Mouse (Mus musculus): Measurements from ENCODE around the gene Ccdc38. TPM values are rescaled to one million over a fixed set of nuclear protein-coding genes. Genes with fewer than 3 reads are reported as not detected.

Ccdc38 gene
- polyA plus RNA-seq, 1 experiment from 2014 or later = 0.08 TPM

DNA sequence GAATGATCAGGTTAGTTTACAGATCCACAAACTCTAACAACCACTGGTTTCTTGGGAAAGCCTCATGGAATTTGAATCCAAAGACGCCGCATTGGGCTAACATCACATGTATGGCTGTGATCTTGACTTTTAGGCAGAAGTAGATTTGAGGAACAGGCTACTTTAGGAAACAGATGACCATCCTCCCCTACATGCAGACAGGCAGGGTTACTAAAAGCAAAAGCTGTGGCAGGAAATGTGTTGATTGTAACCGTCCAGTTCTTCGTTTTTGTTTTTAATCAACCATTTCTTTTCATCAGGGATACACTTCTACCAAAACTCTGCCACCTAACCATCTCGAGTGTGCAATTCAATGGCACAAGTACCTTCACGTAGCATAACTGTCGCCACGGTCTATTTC is 35.5 kb downstream of the Ccdc38 start:
- Histone ChIP-seq H3K36me3 (replicated peaks) (no peaks in the 10 kb centered on the region), H3K4me2 (no peak overlapping the region), H3K27ac (replicated peaks) (no peak overlapping the region), H3K27me3 (no peaks in the 10 kb centered on the region), H3K4me1 (replicated peaks) (no peaks in the 10 kb centered on the region), H3K9me3 (replicated peaks) (no peaks in the 10 kb centered on the region), H3K4me3 (replicated peaks) (no peak overlapping the region), H3K9ac (no peak overlapping the region)
- no peak for ATAC-seq (ENCODE audit: insufficient read depth)
- WGBS (ENCODE audit: insufficient replicate concordance) = 49% methylated on average over 8 of the region's 8 CpGs

DNA sequence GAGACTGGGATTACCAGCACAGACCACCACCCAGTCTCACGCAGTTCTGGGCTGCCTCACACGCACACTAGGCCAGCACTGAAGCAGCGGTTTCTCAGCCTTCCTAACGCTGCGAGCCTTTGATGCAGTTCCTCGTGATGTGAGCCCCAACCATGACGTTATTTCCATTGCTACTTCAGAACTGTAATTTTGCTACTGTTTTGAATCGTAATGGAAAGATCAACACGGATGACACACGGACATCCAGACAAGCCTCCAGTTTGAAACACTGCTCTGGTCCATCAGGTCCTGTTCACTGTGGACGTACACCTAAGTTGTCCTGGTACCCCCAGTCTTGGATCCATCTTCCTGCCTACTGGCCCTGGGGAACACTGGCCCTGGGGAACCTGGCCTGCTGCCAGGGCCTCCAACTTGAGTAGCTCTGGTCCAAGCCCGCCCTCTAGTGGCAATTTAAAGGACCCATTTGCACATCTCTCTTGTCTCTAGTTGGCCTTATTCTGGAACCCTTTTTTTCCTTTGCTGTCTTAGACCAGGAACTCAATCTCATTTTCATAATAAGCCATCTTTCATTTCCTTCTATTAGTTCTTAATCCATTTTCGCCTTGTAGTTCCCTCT is 36.9 kb downstream of the Ccdc38 start:
- 57% methylated on average over 13 of the region's 13 CpGs for WGBS (ENCODE audit: insufficient replicate concordance)
- Histone ChIP-seq H3K27ac (replicated peaks) (no peak overlapping the region), H3K9me3 (replicated peaks) (no peaks in the 10 kb centered on the region), H3K9ac (no peak overlapping the region), H3K27me3 (no peaks in the 10 kb centered on the region), H3K4me3 (replicated peaks) (no peak overlapping the region), H3K4me1 (replicated peaks) (0 out of 2 replicates have a peak, but pooled peaks cover 4% of the 10 kb centered on the region), H3K36me3 (replicated peaks) (peaks cover 8% of the 10 kb centered on the region), H3K4me2 (no peak overlapping the region)
- peak; percentile 37; the same call in 1 of the 2 replicates for ATAC-seq (ENCODE audit: insufficient read depth)

DNA sequence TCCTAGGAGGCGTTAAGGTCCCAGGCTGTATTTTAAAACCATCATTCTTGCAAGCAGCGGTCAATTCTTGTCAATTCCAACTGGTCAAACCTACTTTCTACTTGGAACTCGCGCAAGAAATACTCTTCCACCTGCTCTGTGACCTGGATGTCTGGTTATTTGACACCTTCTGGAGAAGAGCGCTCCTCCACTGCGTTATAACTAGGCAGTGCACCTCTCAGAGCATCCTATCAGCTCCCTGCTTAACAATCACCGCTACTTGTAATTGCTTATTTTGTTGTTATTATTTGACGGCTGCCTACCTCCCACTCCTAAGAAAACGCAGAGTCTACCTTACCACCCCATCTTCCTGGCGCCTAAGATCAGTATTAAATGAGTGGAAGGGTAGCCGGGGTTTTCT is 48.4 kb downstream of the Ccdc38 start:
- H3K9me3 ChIP-seq (replicated peaks) = no peaks in the 10 kb centered on the region
- peak overlapping the region; percentile 73 for H3K9ac ChIP-seq
- no peaks in the 10 kb centered on the region for H3K27me3 ChIP-seq
- H3K4me1 ChIP-seq (replicated peaks) = peaks cover 20% of the 10 kb centered on the region
- 2% methylated on average over 11 of the region's 11 CpGs for whole genome bisulfite sequencing (ENCODE audit: insufficient replicate concordance)
- peak; percentile 34; the same call in 1 of the 2 replicates for ATAC-seq (ENCODE audit: insufficient read depth)
- peak overlapping the region; percentile 79 for H3K4me3 ChIP-seq (replicated peaks)
- H3K27ac ChIP-seq (replicated peaks) = peak overlapping the region; percentile 58
- H3K4me2 ChIP-seq = peak overlapping the region; percentile 78
- H3K36me3 ChIP-seq (replicated peaks) = peaks cover 32% of the 10 kb centered on the region

DNA sequence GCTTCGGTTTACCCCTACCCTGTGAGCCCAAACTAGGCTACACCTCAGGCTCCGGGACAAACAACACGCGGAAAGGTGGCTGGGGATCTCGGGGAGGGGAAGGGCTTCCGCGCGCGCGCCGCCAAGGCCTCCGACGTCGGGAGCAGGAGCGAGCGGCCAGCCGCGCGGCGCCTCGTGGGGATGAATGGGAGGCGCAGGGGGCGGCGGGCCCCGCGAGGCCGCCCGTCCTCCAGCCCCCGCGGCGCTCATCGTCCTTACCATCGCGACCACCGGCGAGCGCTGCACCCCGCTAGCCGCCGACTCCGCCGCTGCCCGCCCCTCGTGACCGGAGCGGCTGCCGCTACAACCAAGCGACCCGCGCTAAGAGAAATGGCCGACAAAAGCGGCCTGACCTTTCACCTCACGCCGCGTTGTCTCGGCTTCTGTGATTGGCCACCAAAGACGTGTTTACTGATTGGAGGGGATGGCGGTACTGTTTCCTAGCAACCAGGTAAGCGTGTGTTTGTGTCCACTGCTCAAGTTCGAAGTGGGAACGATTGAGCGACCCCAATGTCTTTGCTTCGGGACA is 48.9 kb downstream of the Ccdc38 start, which contains the start of gene Snrpf:
TSS of gene Snrpf (minus strand) at position 426 of the 568 bp plus-strand sequence.
- H3K27me3 ChIP-seq = no peaks in the 10 kb centered on the region
- H3K4me1 ChIP-seq (replicated peaks) = peaks cover 24% of the 10 kb centered on the region
- H3K4me3 ChIP-seq (replicated peaks) = peak within 1 kb of the TSS; percentile 79
- no peaks in the 10 kb centered on the region for H3K9me3 ChIP-seq (replicated peaks)
- ATAC-seq (ENCODE audit: insufficient read depth) = peak; percentile 85
- H3K36me3 ChIP-seq (replicated peaks) = peaks cover 29% of the 10 kb centered on the region
- peak within 1 kb of the TSS; percentile 73 for H3K9ac ChIP-seq
- H3K4me2 ChIP-seq = peak within 1 kb of the TSS; percentile 78
- peak within 1 kb of the TSS; percentile 58 for H3K27ac ChIP-seq (replicated peaks)
- 0% methylated on average over 63 of the region's 63 CpGs for WGBS (ENCODE audit: insufficient replicate concordance)

DNA sequence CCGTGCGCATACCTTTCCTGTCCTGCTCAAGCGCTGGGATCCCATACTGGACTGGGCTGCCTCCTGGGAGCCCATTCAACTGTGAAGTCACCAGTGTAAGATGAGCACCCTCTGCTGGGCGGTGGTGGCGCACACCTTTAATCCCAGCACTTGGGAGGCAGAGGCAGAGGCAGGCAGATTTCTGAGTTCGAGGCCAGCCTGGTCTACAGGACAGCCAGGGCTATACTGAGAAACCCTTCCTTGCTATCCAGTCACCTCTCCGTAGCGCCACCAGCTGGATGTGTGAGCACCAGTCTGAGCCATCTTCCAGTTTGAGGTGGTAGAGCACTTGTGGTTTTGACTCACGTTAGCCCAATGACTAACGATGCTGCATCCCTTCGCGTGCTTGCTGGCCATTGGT is 52.0 kb downstream of the Ccdc38 start:
- peaks cover 25% of the 10 kb centered on the region for H3K4me1 ChIP-seq (replicated peaks)
- WGBS (ENCODE audit: insufficient replicate concordance) = 56% methylated on average over 12 of the region's 12 CpGs

DNA sequence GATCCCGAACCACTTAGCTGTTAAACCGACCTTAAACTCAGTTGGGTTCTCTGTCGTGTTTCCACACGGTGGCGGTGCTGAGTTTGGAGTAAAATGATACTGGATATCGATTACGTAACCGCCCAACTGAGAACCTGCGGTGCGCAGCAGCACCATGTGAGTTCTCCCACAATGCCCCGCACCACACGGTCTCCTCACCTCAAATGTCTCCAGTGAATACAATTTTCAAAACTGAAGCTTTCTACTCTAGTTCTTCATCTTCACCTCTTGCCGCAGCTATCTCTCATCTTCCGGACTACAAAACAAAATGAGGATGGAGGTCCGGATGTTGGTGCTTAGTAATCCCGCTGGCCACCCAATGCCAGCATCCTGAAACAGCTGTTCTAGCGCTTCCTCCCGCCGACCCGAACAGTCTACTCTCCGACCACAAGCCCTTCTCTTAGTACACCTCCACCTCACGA is 53.6 kb downstream of the Ccdc38 start:
- 1% methylated on average over 22 of the region's 22 CpGs for WGBS (ENCODE audit: insufficient replicate concordance)
- H3K27ac ChIP-seq (replicated peaks) = no peak overlapping the region

More for the DNA sequence above, 52.0 kb downstream of the Ccdc38 start:
- Histone ChIP-seq H3K9me3 (replicated peaks) (no peaks in the 10 kb centered on the region), H3K4me2 (no peak overlapping the region), H3K9ac (no peak overlapping the region), H3K27me3 (no peaks in the 10 kb centered on the region), H3K4me3 (replicated peaks) (no peak overlapping the region), H3K27ac (replicated peaks) (no peak overlapping the region), H3K36me3 (replicated peaks) (peaks cover 2% of the 10 kb centered on the region)
- no peak for ATAC-seq (ENCODE audit: insufficient read depth)

DNA sequence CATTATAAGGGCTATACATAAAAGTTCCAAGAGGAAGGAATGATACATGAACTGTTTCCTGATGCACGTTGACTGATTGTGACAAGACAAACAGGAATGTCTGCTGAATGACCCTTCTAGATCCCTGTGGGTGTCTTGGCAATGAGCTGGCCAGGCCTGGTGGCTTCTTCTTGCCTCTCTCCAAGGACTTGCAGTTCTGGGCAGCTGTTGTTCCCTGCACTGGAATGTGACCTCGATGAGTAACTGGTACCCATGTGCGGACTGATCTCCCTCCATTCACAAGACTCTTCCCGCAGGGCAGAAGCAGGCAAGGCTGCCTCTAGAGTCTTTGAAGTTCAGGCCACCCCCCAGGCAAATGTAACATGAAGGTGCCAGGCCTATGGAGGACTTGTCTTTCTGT is 55.4 kb downstream of the Ccdc38 start:
- Histone ChIP-seq H3K4me2 (no peak overlapping the region), H3K27ac (replicated peaks) (no peak overlapping the region), H3K9me3 (replicated peaks) (no peaks in the 10 kb centered on the region), H3K4me1 (replicated peaks) (peaks cover 5% of the 10 kb centered on the region; the same call in 1 of the 2 replicates), H3K4me3 (replicated peaks) (no peak overlapping the region), H3K36me3 (replicated peaks) (no peaks in the 10 kb centered on the region), H3K9ac (no peak overlapping the region), H3K27me3 (no peaks in the 10 kb centered on the region)
- WGBS (ENCODE audit: insufficient replicate concordance) = 62% methylated on average over 4 of the region's 4 CpGs
- no peak for ATAC-seq (ENCODE audit: insufficient read depth)

More for the DNA sequence above, 53.6 kb downstream of the Ccdc38 start:
- ATAC-seq (ENCODE audit: insufficient read depth) = no peak
- Histone ChIP-seq H3K4me3 (replicated peaks) (peak overlapping the region; percentile 51), H3K36me3 (replicated peaks) (no peaks in the 10 kb centered on the region), H3K9me3 (replicated peaks) (no peaks in the 10 kb centered on the region), H3K4me1 (replicated peaks) (peaks cover 10% of the 10 kb centered on the region), H3K27me3 (no peaks in the 10 kb centered on the region), H3K4me2 (peak overlapping the region; percentile 71), H3K9ac (peak overlapping the region; percentile 44; the same call in 1 of the 2 replicates)

DNA sequence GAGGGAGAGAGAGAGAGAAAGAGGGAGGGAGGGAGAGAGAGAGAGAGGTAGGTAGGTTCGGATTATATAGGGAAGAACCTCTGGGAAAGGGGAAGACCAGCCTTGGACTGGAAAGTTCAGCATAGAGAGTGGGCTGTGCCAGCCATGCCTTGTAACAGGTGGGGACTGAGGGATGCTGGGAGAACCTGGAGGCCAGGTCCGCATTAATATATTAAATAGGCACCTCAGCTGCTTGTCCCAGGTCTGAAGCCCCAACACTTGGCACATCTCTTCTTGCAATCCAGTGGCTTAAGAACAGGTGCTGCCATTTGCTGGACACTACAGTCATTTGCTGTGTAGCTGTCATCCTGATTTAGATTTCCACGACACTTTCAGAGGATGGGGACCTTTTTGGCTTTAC is 56.2 kb downstream of the Ccdc38 start:
- no peak overlapping the region for H3K27ac ChIP-seq (replicated peaks)
- no peaks in the 10 kb centered on the region for H3K36me3 ChIP-seq (replicated peaks)
- no peaks in the 10 kb centered on the region for H3K27me3 ChIP-seq
- no peak overlapping the region for H3K4me2 ChIP-seq
- no peaks in the 10 kb centered on the region for H3K9me3 ChIP-seq (replicated peaks)
- WGBS (ENCODE audit: insufficient replicate concordance) = 65% methylated on average over 3 of the region's 3 CpGs
- no peak for ATAC-seq (ENCODE audit: insufficient read depth)
- no peak overlapping the region for H3K9ac ChIP-seq
- H3K4me1 ChIP-seq (replicated peaks) = peaks cover 5% of the 10 kb centered on the region; the same call in 1 of the 2 replicates
- H3K4me3 ChIP-seq (replicated peaks) = no peak overlapping the region

DNA sequence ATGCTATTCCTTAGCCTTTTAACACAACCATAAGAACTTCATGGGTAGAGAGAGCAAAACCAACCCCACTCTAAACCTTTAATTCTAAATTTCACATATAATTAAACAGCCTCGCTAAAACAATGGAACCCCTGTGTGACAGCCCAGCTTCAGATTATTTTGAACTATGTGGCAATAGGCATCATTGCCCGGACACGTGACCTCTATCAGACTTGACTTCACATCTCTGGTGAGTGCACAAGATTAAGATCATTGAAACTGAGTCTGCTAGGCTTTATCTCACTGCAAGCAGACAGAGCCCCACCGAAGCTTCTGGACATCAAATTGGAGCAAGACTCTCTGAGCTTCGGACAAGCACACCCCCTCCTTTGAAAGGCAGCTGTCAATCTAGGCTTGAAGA is 61.9 kb downstream of the Ccdc38 start:
- no peaks in the 10 kb centered on the region for H3K36me3 ChIP-seq (replicated peaks)
- H3K27me3 ChIP-seq = no peaks in the 10 kb centered on the region
- no peaks in the 10 kb centered on the region for H3K4me1 ChIP-seq (replicated peaks)
- H3K4me2 ChIP-seq = no peak overlapping the region
- no peak overlapping the region for H3K9ac ChIP-seq
- no peak for ATAC-seq (ENCODE audit: insufficient read depth)
- H3K4me3 ChIP-seq (replicated peaks) = no peak overlapping the region
- H3K9me3 ChIP-seq (replicated peaks) = no peaks in the 10 kb centered on the region
- no peak overlapping the region for H3K27ac ChIP-seq (replicated peaks)
- WGBS (ENCODE audit: insufficient replicate concordance) = 41% methylated on average over 5 of the region's 5 CpGs

DNA sequence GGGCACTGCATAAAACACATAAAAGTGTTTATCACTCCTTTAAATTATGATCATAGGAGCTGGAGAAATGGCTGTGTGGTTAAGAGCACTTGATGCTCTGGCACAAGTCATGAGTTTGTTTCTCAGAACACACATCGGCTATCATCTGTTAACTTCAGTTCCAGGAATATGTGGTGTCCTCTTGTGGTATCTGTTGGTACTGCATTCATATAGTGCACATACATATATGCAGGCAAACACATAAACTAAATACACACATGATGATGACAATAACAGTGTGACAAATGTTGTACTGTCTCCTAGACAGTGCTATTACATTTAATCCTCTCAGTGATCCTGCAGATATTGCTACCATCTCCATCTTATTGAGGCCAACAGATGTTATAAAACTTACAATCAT is 62.8 kb downstream of the Ccdc38 start:
- Histone ChIP-seq H3K4me2 (no peak overlapping the region), H3K27ac (replicated peaks) (no peak overlapping the region), H3K27me3 (no peaks in the 10 kb centered on the region), H3K4me3 (replicated peaks) (no peak overlapping the region), H3K9me3 (replicated peaks) (no peaks in the 10 kb centered on the region), H3K9ac (no peak overlapping the region), H3K4me1 (replicated peaks) (no peaks in the 10 kb centered on the region), H3K36me3 (replicated peaks) (no peaks in the 10 kb centered on the region)
- ATAC-seq (ENCODE audit: insufficient read depth) = no peak
- 87% methylated on average over 1 of the region's 1 CpGs for WGBS (ENCODE audit: insufficient replicate concordance)

DNA sequence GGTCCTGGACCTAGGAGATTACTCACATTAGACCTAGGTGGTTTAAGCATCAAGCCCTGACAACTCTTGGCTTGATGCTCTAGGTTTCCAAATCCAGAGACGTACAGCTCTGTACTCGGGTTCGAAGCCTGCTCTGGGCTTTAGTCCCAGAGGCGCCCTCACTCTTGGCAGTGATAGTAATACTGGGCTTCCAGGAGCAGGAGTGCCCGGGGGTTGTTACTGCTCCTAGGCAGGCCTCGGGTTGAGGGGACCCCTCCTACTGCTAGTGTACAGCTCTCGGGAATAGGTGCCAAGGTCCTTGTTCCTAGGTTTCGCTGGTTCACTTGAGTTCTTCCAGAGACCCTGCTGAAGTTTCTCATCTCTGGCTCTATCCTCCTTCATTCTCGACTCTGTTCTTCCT is 65.9 kb downstream of the Ccdc38 start:
- Histone ChIP-seq H3K36me3 (replicated peaks) (no peaks in the 10 kb centered on the region), H3K27me3 (no peaks in the 10 kb centered on the region), H3K9ac (no peak overlapping the region), H3K4me3 (replicated peaks) (no peak overlapping the region), H3K9me3 (replicated peaks) (no peaks in the 10 kb centered on the region), H3K4me2 (no peak overlapping the region), H3K27ac (replicated peaks) (no peak overlapping the region), H3K4me1 (replicated peaks) (no peaks in the 10 kb centered on the region)
- no peak for ATAC-seq (ENCODE audit: insufficient read depth)
- 72% methylated on average over 9 of the region's 9 CpGs for WGBS (ENCODE audit: insufficient replicate concordance)
